Mouse (Mus musculus) hematopoietic stem cell, adult 5-6 weeks (primary cell): ENCODE measurements around the gene Mapkapk2. TPM values are rescaled to one million over a fixed set of nuclear protein-coding genes. Genes with fewer than 3 reads are reported as not detected.
A peak's percentile ranks its signal among the peaks of the same experiment; 100 is the strongest.

ENCODE experiments used
- ATAC-seq, 2 experiments: fragments of 125-278 bp in 1 of 2; replicated peaks in 1 of 2; 2 replicates each; pipeline ENCODE4 v1.8.0; 2016 to 2017; ENCODE audit warnings: inconsistent platforms in 2 of 2, mild to moderate bottlenecking in 2 of 2, moderate number of reproducible peaks in 2 of 2, low read depth in 1 of 2, moderate TSS enrichment in 1 of 2; ENCODE audit not compliant: low FRiP score in 2 of 2, poor library complexity in 2 of 2, severe bottlenecking in 2 of 2, insufficient read depth in 1 of 2, low TSS enrichment in 1 of 2
- total RNA-seq: library from RNA; stranded (forward); fragments of 172-1452, 232-1000 nt; gene quantifications from 2 replicates; pipeline ENCODE4 v1.2.3, GENCODE M21; 2017

Mapkapk2 gene
- total RNA-seq, 1 experiment from 2014 or later, result 93.7 TPM

- no peak for ATAC-seq
These were observed 20.9 kb upstream of the Mapkapk2 start for GRCm38 (mm10) chr1:131118530-131118929.

GRCm38 (mm10) chr1:131116430-131117011, 18.9 kb upstream of the Mapkapk2 start:
- no peak for ATAC-seq

GRCm38 (mm10) chr1:131115932-131116331, 18.3 kb upstream of the Mapkapk2 start:
- peak; percentile 48 to 63; a peak in 1 of 4 replicates for ATAC-seq

- ATAC-seq, result no peak
These were observed 14.9 kb upstream of the Mapkapk2 start for GRCm38 (mm10) chr1:131112576-131112975.

GRCm38 (mm10) chr1:131110525-131111106, 13.0 kb upstream of the Mapkapk2 start:
- peak; percentile 70 to 80 for ATAC-seq

GRCm38 (mm10) chr1:131107575-131108308, 10.1 kb upstream of the Mapkapk2 start:
- ATAC-seq, result no peak

- peak; percentile 77 to 87 for ATAC-seq
These were observed 6.3 kb upstream of the Mapkapk2 start for GRCm38 (mm10) chr1:131103776-131104424.

GRCm38 (mm10) chr1:131100808-131101207, 3.2 kb upstream of the Mapkapk2 start:
- ATAC-seq, result no peak

GRCm38 (mm10) chr1:131096803-131097699, 575 bp downstream of the Mapkapk2 start:
- peak; percentile 82 to 87 for ATAC-seq

GRCm38 (mm10) chr1:131096132-131096695, 1.4 kb downstream of the Mapkapk2 start:
- ATAC-seq, result no peak; a peak in 1 of 4 replicates

GRCm38 (mm10) chr1:131095574-131095973, 2.1 kb downstream of the Mapkapk2 start:
- no peak for ATAC-seq

- no peak for ATAC-seq
These were observed 3.7 kb downstream of the Mapkapk2 start for GRCm38 (mm10) chr1:131093889-131094288.

GRCm38 (mm10) chr1:131092846-131093245, 4.8 kb downstream of the Mapkapk2 start:
- no peak for ATAC-seq

- ATAC-seq, result no peak; a peak in 1 of 4 replicates
These were observed 5.5 kb downstream of the Mapkapk2 start for GRCm38 (mm10) chr1:131092173-131092572.

- ATAC-seq, result no peak
These were observed 6.1 kb downstream of the Mapkapk2 start for GRCm38 (mm10) chr1:131091481-131091880.

- no peak for ATAC-seq
These were observed 6.7 kb downstream of the Mapkapk2 start for GRCm38 (mm10) chr1:131090877-131091276.

GRCm38 (mm10) chr1:131090261-131090660, 7.4 kb downstream of the Mapkapk2 start:
- no peak for ATAC-seq
